Mouse (Mus musculus) C2C12 (cell line): ENCODE results near the gene Kcnab2.

Experiments used
- CEBPB ChIP-seq: IDR thresholded peaks from one replicate; pipeline ENCODE4 v1.6.1; 2011; ENCODE audit warnings: low read depth, mild to moderate bottlenecking, control low read depth, moderate library complexity
- CTCF ChIP-seq: IDR thresholded peaks from one replicate; pipeline ENCODE4 v1.5.1; 2011; ENCODE audit not compliant: control insufficient read depth, insufficient read depth, insufficient read length
- MAX ChIP-seq: IDR thresholded peaks from one replicate; pipeline ENCODE4 v1.6.1; 2011; ENCODE audit warnings: mild to moderate bottlenecking, control low read depth
- MYOD1 ChIP-seq: IDR thresholded peaks from one replicate; pipeline ENCODE4 v1.6.1; 2011; ENCODE audit warnings: low read depth; ENCODE audit not compliant: control insufficient read depth, insufficient read length
- MYOG ChIP-seq: IDR thresholded peaks from one replicate; pipeline ENCODE4 v1.6.1; 2011; ENCODE audit not compliant: control insufficient read depth, insufficient read length; ENCODE audit errors: extremely low read depth

DNA sequence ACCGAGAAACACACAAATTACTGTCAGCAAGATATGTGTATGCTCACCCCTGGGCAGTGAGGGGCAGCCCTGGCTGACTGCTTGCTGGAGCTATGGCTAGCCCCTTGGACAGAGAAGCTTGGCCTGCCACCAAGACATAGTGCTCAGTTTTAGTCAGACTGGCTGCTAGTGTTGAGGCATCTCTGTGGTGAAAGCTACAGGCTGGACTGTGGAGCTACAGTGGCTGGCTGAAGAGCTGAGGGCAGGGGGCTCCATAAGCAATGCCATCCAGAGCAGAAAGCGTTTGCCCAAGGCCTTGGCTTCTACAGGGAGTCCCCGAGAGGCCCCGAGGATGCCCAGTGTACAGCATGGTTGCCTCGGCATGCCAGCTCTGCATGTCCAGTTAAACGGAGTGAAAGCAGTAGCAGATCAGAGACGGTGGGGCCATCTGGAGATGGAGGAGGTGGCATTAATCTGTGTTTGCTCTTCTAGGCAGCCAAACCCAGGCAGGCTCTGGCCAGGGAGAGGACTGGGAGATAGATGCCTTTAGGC lies 71.9 kb downstream of the Kcnab2 start:
- no peak for TF ChIP-seq CTCF
- no peak for TF ChIP-seq MAX
- no peak for TF ChIP-seq MYOG
- no peak for TF ChIP-seq CEBPB
- no peak for TF ChIP-seq MYOD1
